Mouse (Mus musculus) lung, embryonic 14.5 days (tissue): ENCODE measurements around the gene Ptdss2. TPM values are rescaled to one million over a fixed set of nuclear protein-coding genes. Genes with fewer than 3 reads are reported as not detected.

ENCODE experiments used
- ATAC-seq: fragments of 200-750 bp; cut with Nextera tagmentation; 2 replicates; pipeline ENCODE4 v1.8.0; 2017; ENCODE audit warnings: mild to moderate bottlenecking, moderate TSS enrichment, moderate library complexity; ENCODE audit not compliant: insufficient read depth
- DNase-seq: peaks from one replicate; pipeline ENCODE4 v3.0.0-alpha.2; 2015
- H3K27ac ChIP-seq: fragments of 300-500 bp; sonication (generic); 2 replicates; pipeline ENCODE4 v1.5.1; 2014; ENCODE audit warnings: low read depth, mild to moderate bottlenecking, moderate library complexity
- H3K27me3 ChIP-seq: fragments of 300-500 bp; sonication (generic); 2 replicates; pipeline ENCODE4 v1.6.1; 2014; ENCODE audit warnings: low read length, control low read depth; ENCODE audit not compliant: insufficient read depth
- H3K36me3 ChIP-seq: fragments of 300-500 bp; sonication (generic); 2 replicates; pipeline ENCODE4 v1.6.1; 2014; ENCODE audit warnings: control low read depth; ENCODE audit not compliant: insufficient read depth
- H3K4me1 ChIP-seq: fragments of 300-500 bp; sonication (generic); 2 replicates; pipeline ENCODE4 v1.6.1; 2014; ENCODE audit warnings: antibody characterized with exemption, control low read depth; ENCODE audit not compliant: insufficient read depth
- H3K4me2 ChIP-seq: fragments of 300-500 bp; sonication (generic); 2 replicates; pipeline ENCODE4 v1.6.1; 2014; ENCODE audit warnings: mild to moderate bottlenecking
- H3K4me3 ChIP-seq: fragments of 300-500 bp; sonication (generic); 2 replicates; pipeline ENCODE4 v1.5.1; 2014; ENCODE audit warnings: low read depth, low read length
- H3K9ac ChIP-seq: fragments of 300-500 bp; sonication (generic); 2 replicates; pipeline ENCODE4 v1.6.1; 2014
- H3K9me3 ChIP-seq: fragments of 300-500 bp; sonication (generic); 2 replicates; pipeline ENCODE4 v1.6.1; 2016; ENCODE audit warnings: low read depth, low read length, control low read depth
- CTCF ChIP-seq: IDR thresholded peaks from 2 replicates; pipeline ENCODE4 v1.5.1; 2016; ENCODE audit warnings: antibody characterized with exemption, low read depth
- WGBS: fragments of 180-500 bp; shearing (Covaris S2); extraction: QIAGEN DNeasy Blood & Tissue Kit; methylation state at CpG from one replicate; pipeline ENCODE4 v1.1.7; 2014; 5-methylcytosine and 5-hydroxymethylcytosine counted together
- polyA plus RNA-seq: library from polyadenylated mRNA; unstranded; fragments of >200 nt; fragmentation: Nextera tagmentation; extraction: Ambion mirVana; gene quantifications from 2 replicates; pipeline ENCODE4 v1.2.1, GENCODE M21; 2014

Gene Ptdss2
- polyA plus RNA-seq, 1 experiment from 2014 or later = 57.7 TPM

- DNase-seq (no peak), ATAC-seq (no peak)
- TF ChIP-seq CTCF = no peak
- no peak overlapping the region for H3K4me2 ChIP-seq
- no peaks in the 10 kb centered on the region for H3K36me3 ChIP-seq
- WGBS = 65% methylated on average over 8 of the region's 8 CpGs
- H3K4me3 ChIP-seq = no peak overlapping the region
- H3K27me3 ChIP-seq = peaks cover 24% of the 10 kb centered on the region
- H3K27ac ChIP-seq = no peak overlapping the region
- H3K9ac ChIP-seq = no peak overlapping the region
- H3K4me1 ChIP-seq = peaks cover 4% of the 10 kb centered on the region; the same call in 1 of the 2 replicates
- H3K9me3 ChIP-seq = no peaks in the 10 kb centered on the region
Observed at GRCm38 (mm10) chr7:141090228-141090627, 32.0 kb upstream of the Ptdss2 start.

DNA sequence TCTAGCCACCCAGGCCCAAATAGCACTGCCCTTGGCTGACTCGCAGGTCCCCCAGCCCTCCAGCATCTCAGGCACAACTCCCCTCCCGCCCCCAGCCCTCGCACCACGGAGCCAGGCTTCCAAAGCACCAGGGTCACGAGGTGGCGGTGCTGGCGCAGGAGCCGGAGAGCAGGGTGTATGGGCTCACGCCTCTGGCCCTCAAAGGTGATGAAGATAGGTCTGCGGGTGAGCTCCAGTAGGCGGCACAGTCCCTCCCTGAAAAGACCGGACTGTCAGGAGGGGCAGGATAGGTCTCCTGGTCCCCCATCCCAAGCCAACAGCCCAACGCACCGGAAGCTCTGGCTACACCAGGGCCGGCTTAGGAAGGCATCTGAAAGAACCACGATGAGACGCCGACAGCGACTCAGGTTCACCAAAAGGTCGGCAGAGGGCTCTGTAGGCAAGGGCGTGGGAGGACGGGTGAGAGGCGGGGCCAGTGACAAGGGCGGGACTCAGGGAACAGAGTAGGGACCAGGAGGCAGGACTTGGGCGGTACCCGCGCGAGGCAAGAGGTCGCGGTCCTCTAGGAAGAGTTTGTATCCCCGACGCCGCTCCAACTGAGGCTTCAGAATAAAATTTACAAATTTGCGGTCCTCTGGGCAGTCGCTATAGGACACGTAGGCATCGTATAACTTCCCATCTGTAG, 30.0 kb upstream of the Ptdss2 start:
- WGBS = 7% methylated on average over 37 of the region's 37 CpGs
- peak; percentile 66 for TF ChIP-seq CTCF
- DNase-seq (peak; percentile 86), ATAC-seq (peak; percentile 87)
- Histone ChIP-seq H3K27me3 (peaks cover 21% of the 10 kb centered on the region), H3K36me3 (no peaks in the 10 kb centered on the region), H3K4me2 (peak overlapping the region; percentile 56), H3K27ac (no peak overlapping the region), H3K9ac (no peak overlapping the region), H3K4me3 (peak overlapping the region; percentile 14; the same call in 1 of the 2 replicates), H3K9me3 (no peaks in the 10 kb centered on the region), H3K4me1 (peaks cover 4% of the 10 kb centered on the region; the same call in 1 of the 2 replicates)

GRCm38 (mm10) chr7:141093950-141094349, 28.2 kb upstream of the Ptdss2 start:
- H3K27me3 ChIP-seq = peaks cover 4% of the 10 kb centered on the region
- H3K4me2 ChIP-seq = no peak overlapping the region
- H3K4me3 ChIP-seq = no peak overlapping the region
- H3K36me3 ChIP-seq = no peaks in the 10 kb centered on the region
- WGBS = 72% methylated on average over 6 of the region's 6 CpGs
- no peak for TF ChIP-seq CTCF
- no peak overlapping the region for H3K9ac ChIP-seq
- no peak overlapping the region for H3K27ac ChIP-seq
- ATAC-seq (no peak), DNase-seq (no peak)
- H3K9me3 ChIP-seq = no peaks in the 10 kb centered on the region
- H3K4me1 ChIP-seq = peaks cover 4% of the 10 kb centered on the region; the same call in 1 of the 2 replicates

DNA sequence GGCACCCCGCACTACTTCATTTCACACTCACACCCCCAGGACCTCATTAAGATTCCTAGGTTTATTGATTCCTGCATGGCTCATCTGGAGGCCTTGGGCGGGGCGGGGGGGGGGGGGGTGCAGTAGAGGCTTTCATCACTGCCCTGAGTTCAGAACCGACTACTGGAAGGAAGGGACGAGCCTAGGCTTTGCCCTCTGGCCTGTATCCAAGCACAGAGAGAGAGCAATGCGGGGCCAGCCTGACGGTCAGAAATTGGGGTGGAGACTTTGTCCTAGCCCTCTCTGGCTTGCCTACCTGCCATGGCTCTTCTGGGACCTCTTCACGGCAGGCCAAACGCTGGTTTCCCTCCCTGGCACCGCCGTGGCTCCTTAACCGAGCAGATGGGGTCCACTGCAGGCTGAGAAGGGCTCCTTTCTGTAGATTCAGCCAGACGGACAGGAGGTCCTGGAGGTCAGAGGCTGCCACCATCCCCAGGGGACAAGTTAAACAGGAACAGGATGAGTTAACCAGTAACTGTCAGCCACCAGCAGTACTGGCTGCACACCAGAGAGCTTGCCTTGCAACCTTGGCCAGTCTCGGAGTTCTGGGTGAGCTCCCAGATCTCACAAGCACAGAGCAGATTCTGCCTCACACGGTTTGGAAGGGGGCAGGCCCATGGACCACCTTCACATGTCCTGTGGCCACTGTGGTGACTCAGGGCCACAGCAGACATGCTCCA, 27.5 kb upstream of the Ptdss2 start:
- no peaks in the 10 kb centered on the region for H3K9me3 ChIP-seq
- peaks cover 5% of the 10 kb centered on the region for H3K27me3 ChIP-seq
- peaks cover 4% of the 10 kb centered on the region; the same call in 1 of the 2 replicates for H3K4me1 ChIP-seq
- H3K4me3 ChIP-seq = no peak overlapping the region
- TF ChIP-seq CTCF = no peak
- no peak overlapping the region for H3K4me2 ChIP-seq
- H3K36me3 ChIP-seq = no peaks in the 10 kb centered on the region
- 62% methylated on average over 15 of the region's 15 CpGs for WGBS
- DNase-seq (no peak), ATAC-seq (no peak)
- no peak overlapping the region for H3K27ac ChIP-seq
- no peak overlapping the region for H3K9ac ChIP-seq

DNA sequence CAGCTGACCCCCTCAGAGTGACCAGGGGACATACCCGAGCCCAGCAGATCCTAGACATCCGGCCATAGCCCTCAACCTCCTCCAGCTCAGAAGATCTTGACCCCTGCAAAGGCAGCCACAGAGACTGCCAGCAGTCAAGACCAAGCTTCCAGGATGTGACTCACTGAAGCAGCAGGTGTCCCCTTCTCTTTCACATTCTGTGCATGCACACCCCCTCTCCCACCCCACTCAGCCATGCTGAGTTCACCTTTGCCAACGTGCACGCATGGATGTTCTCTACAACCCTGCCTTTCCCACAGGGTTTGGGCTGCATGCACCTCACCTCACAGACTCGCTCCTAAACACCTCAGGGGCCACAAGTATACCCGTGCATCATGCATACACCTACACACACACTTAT, 26.2 kb upstream of the Ptdss2 start:
- Histone ChIP-seq H3K4me2 (peak overlapping the region; percentile 42), H3K9me3 (no peaks in the 10 kb centered on the region), H3K4me3 (no peak overlapping the region), H3K27ac (no peak overlapping the region), H3K4me1 (peaks cover 4% of the 10 kb centered on the region; the same call in 1 of the 2 replicates), H3K9ac (no peak overlapping the region), H3K27me3 (peaks cover 16% of the 10 kb centered on the region), H3K36me3 (no peaks in the 10 kb centered on the region)
- DNase-seq (no peak), ATAC-seq (no peak)
- no peak for TF ChIP-seq CTCF
- WGBS = 80% methylated on average over 6 of the region's 6 CpGs

GRCm38 (mm10) chr7:141096649-141097056, 25.5 kb upstream of the Ptdss2 start:
- H3K4me3 ChIP-seq = no peak overlapping the region
- H3K4me2 ChIP-seq = peak overlapping the region; percentile 42; the same call in 1 of the 2 replicates
- H3K27ac ChIP-seq = no peak overlapping the region
- H3K4me1 ChIP-seq = peaks cover 4% of the 10 kb centered on the region; the same call in 1 of the 2 replicates
- ATAC-seq = no peak; the same call in 1 of the 2 replicates
- H3K9ac ChIP-seq = no peak overlapping the region
- WGBS = 30% methylated on average over 6 of the region's 6 CpGs
- H3K36me3 ChIP-seq = no peaks in the 10 kb centered on the region
- 0 out of 2 replicates have a peak, but pooled peaks have one; percentile 11 for TF ChIP-seq CTCF
- DNase-seq = peak; percentile 60
- no peaks in the 10 kb centered on the region for H3K9me3 ChIP-seq
- peaks cover 16% of the 10 kb centered on the region for H3K27me3 ChIP-seq

GRCm38 (mm10) chr7:141097177-141097576, 25.0 kb upstream of the Ptdss2 start:
- H3K27me3 ChIP-seq = peaks cover 16% of the 10 kb centered on the region

More at GRCm38 (mm10) chr7:141097177-141097576, 25.0 kb upstream of the Ptdss2 start:
- peaks cover under 1% of the 10 kb centered on the region; the same call in 1 of the 2 replicates for H3K4me1 ChIP-seq
- no peak overlapping the region for H3K4me2 ChIP-seq
- ATAC-seq = no peak
- no peak for TF ChIP-seq CTCF
- H3K9ac ChIP-seq = no peak overlapping the region
- no peaks in the 10 kb centered on the region for H3K9me3 ChIP-seq
- H3K27ac ChIP-seq = no peak overlapping the region
- WGBS = 74% methylated on average over 5 of the region's 5 CpGs
- H3K4me3 ChIP-seq = no peak overlapping the region
- no peak for DNase-seq
- no peaks in the 10 kb centered on the region for H3K36me3 ChIP-seq
